Mouse (Mus musculus): ENCODE measurements around the gene Btbd35f10.
"Not testable (repeated sequence)": the region's sequence is repeated elsewhere in the genome, so short reads cannot be mapped to it uniquely, and the experiment has no call there.

Gene Btbd35f10

GRCm38 (mm10) chrX:3752785-3753184 lies at the start of gene Btbd35f10:
Gene Btbd35f10 (minus strand): TSS chrX:3752885.
- DNase-seq (ENCODE audit: low read depth): not testable (repeated sequence)
